Mouse (Mus musculus) midbrain, embryonic 11.5 days (tissue): ENCODE results near the gene Olfr152. TPM values are rescaled to one million over a fixed set of nuclear protein-coding genes. Genes with fewer than 3 reads are reported as not detected.

Experiments used
- polyA plus RNA-seq: library from polyadenylated mRNA; unstranded; fragments of >200 nt; fragmentation: Nextera tagmentation; extraction: Ambion mirVana; gene quantifications from 2 replicates; pipeline ENCODE4 v1.2.1, GENCODE M21; 2014

Olfr152 gene
- polyA plus RNA-seq, 1 experiment from 2014 or later = not detected

Other genes starting within 250 kb of the Olfr152 start
- not detected in 2 replicates for gene Olfr153, start 247.7 kb upstream of the Olfr152 start, polyA plus RNA-seq
- gene Olfr1128, start 233.9 kb upstream of the Olfr152 start, polyA plus RNA-seq = not detected in 2 replicates
- not detected in 2 replicates for gene Olfr1129, start 205.6 kb upstream of the Olfr152 start, polyA plus RNA-seq
- gene Olfr1130, start 173.3 kb upstream of the Olfr152 start, polyA plus RNA-seq = not detected in 2 replicates
- gene Olfr1131, start 152.4 kb upstream of the Olfr152 start, polyA plus RNA-seq = not detected in 2 replicates
- gene Olfr1132, start 141.9 kb upstream of the Olfr152 start, polyA plus RNA-seq = not detected in 2 replicates
- gene Olfr1133, start 132.1 kb upstream of the Olfr152 start, polyA plus RNA-seq = not detected in 2 replicates
- not detected in 2 replicates for gene Olfr1134, start 121.0 kb upstream of the Olfr152 start, polyA plus RNA-seq
- not detected in 2 replicates for gene Olfr1135, start 105.8 kb upstream of the Olfr152 start, polyA plus RNA-seq
- gene Olfr1136, start 85.5 kb upstream of the Olfr152 start, polyA plus RNA-seq = not detected in 2 replicates
- gene Olfr1137, start 66.3 kb upstream of the Olfr152 start, polyA plus RNA-seq = not detected in 2 replicates
- not detected in 2 replicates for gene Olfr1138, start 39.5 kb upstream of the Olfr152 start, polyA plus RNA-seq
- not detected in 2 replicates for gene Olfr1140, start 35.7 kb upstream of the Olfr152 start, polyA plus RNA-seq
- gene Olfr1141, start 25.5 kb upstream of the Olfr152 start, polyA plus RNA-seq = not detected in 2 replicates
- not detected in 2 replicates for gene Olfr1143, start 21.1 kb downstream of the Olfr152 start, polyA plus RNA-seq
- not detected in 2 replicates for gene Olfr1145, start 30.3 kb downstream of the Olfr152 start, polyA plus RNA-seq
- gene Olfr1148, start 51.0 kb downstream of the Olfr152 start, polyA plus RNA-seq = not detected in 2 replicates
- not detected in 2 replicates for gene Olfr1150-ps1, start 64.5 kb downstream of the Olfr152 start, polyA plus RNA-seq
- gene Olfr1151, start 76.4 kb downstream of the Olfr152 start, polyA plus RNA-seq = not detected in 2 replicates
- 0.01 TPM in 1 of 2 replicates, not detected in the other for gene Olfr1152, start 87.0 kb downstream of the Olfr152 start, polyA plus RNA-seq
- gene Olfr1153, start 115.5 kb downstream of the Olfr152 start, polyA plus RNA-seq = not detected in 2 replicates
- not detected in 2 replicates for gene Olfr1154, start 125.7 kb downstream of the Olfr152 start, polyA plus RNA-seq
- not detected in 2 replicates for gene Olfr1155, start 165.7 kb downstream of the Olfr152 start, polyA plus RNA-seq
- not detected in 2 replicates for gene Olfr1156, start 173.6 kb downstream of the Olfr152 start, polyA plus RNA-seq
- gene Olfr1157, start 188.8 kb downstream of the Olfr152 start, polyA plus RNA-seq = not detected in 2 replicates
- not detected in 2 replicates for gene Olfr74, start 195.2 kb downstream of the Olfr152 start, polyA plus RNA-seq
- not detected in 2 replicates for gene Olfr1158, start 210.6 kb downstream of the Olfr152 start, polyA plus RNA-seq
- gene Olfr1160, start 228.8 kb downstream of the Olfr152 start, polyA plus RNA-seq = not detected in 2 replicates
- not detected in 2 replicates for gene Olfr1161, start 243.3 kb downstream of the Olfr152 start, polyA plus RNA-seq